Mouse (Mus musculus) hindbrain, embryonic 12.5 days (tissue): ENCODE results near the gene Dhodh. TPM values are rescaled to one million over a fixed set of nuclear protein-coding genes. Genes with fewer than 3 reads are reported as not detected.

ENCODE experiments used
- ATAC-seq: fragments of 200-750 bp; cut with Nextera tagmentation; 2 replicates; pipeline ENCODE4 v1.8.0; 2017; ENCODE audit warnings: moderate TSS enrichment; ENCODE audit not compliant: low FRiP score
- H3K27ac ChIP-seq: fragments of 300-500 bp; sonication (generic); 2 replicates; pipeline ENCODE4 v1.5.1; 2016; ENCODE audit warnings: mild to moderate bottlenecking
- H3K27me3 ChIP-seq: fragments of 300-500 bp; sonication (generic); 2 replicates; pipeline ENCODE4 v1.6.1; 2016; ENCODE audit warnings: mild to moderate bottlenecking
- H3K36me3 ChIP-seq: fragments of 300-500 bp; sonication (generic); 2 replicates; pipeline ENCODE4 v1.6.1; 2016; ENCODE audit warnings: mild to moderate bottlenecking
- H3K4me1 ChIP-seq: fragments of 300-500 bp; sonication (generic); 2 replicates; pipeline ENCODE4 v1.6.1; 2016
- H3K4me2 ChIP-seq: fragments of 300-500 bp; sonication (generic); replicated peaks from 2 replicates; pipeline ENCODE4 v1.6.1; 2016; ENCODE audit warnings: mild to moderate bottlenecking
- H3K4me3 ChIP-seq: fragments of 300-500 bp; sonication (generic); 2 replicates; pipeline ENCODE4 v1.5.1; 2016; ENCODE audit warnings: mild to moderate bottlenecking
- H3K9ac ChIP-seq: fragments of 300-500 bp; sonication (generic); 2 replicates; pipeline ENCODE4 v1.6.1; 2016; ENCODE audit warnings: mild to moderate bottlenecking, moderate library complexity
- H3K9me3 ChIP-seq: fragments of 300-500 bp; sonication (generic); replicated peaks from 2 replicates; pipeline ENCODE4 v1.6.1; 2016; ENCODE audit warnings: mild to moderate bottlenecking
- WGBS: fragments of 180-500 bp; shearing (Covaris S2); methylation state at CpG from one replicate; pipeline ENCODE4 v1.1.7; 2016; 5-methylcytosine and 5-hydroxymethylcytosine counted together
- polyA plus RNA-seq: library from polyadenylated mRNA; unstranded; fragments of >200 nt; fragmentation: Nextera tagmentation; extraction: Ambion mirVana; gene quantifications from 2 replicates; pipeline ENCODE4 v1.2.1, GENCODE M21; 2016

Dhodh gene
- polyA plus RNA-seq, 1 experiment from 2014 or later, result 36.5 TPM

- H3K36me3 ChIP-seq, result no peaks in the 10 kb centered on the region
- no peak overlapping the region for H3K4me2 ChIP-seq
- no peak overlapping the region for H3K4me3 ChIP-seq
- H3K9me3 ChIP-seq, result no peaks in the 10 kb centered on the region
- WGBS, result 78% methylated on average over 4 of the region's 4 CpGs
- no peaks in the 10 kb centered on the region for H3K4me1 ChIP-seq
- no peak overlapping the region for H3K9ac ChIP-seq
- H3K27ac ChIP-seq, result no peak overlapping the region
- H3K27me3 ChIP-seq, result no peaks in the 10 kb centered on the region
- no peak for ATAC-seq
These were observed 24.2 kb downstream of the Dhodh start for GRCm38 (mm10) chr8:109584293-109584692.

GRCm38 (mm10) chr8:109578900-109579301, 29.6 kb downstream of the Dhodh start, which contains the start of gene Hp:
TSS of gene Hp (minus strand) at chr8:109579172.
- Histone ChIP-seq H3K9ac (no peak within 1 kb of the TSS), H3K27ac (no peak within 1 kb of the TSS), H3K9me3 (no peaks in the 10 kb centered on the region), H3K4me3 (no peak within 1 kb of the TSS), H3K4me1 (no peaks in the 10 kb centered on the region), H3K27me3 (no peaks in the 10 kb centered on the region; the same call in 1 of the 2 replicates), H3K4me2 (no peak within 1 kb of the TSS), H3K36me3 (no peaks in the 10 kb centered on the region)
- 72% methylated on average over 8 of the region's 8 CpGs for WGBS
- ATAC-seq, result no peak

GRCm38 (mm10) chr8:109576311-109576710, 32.2 kb downstream of the Dhodh start:
- Histone ChIP-seq H3K4me2 (no peak overlapping the region), H3K27me3 (no peaks in the 10 kb centered on the region; the same call in 1 of the 2 replicates), H3K4me3 (no peak overlapping the region), H3K4me1 (no peaks in the 10 kb centered on the region), H3K36me3 (peaks cover 18% of the 10 kb centered on the region; the same call in 1 of the 2 replicates), H3K9me3 (no peaks in the 10 kb centered on the region), H3K27ac (no peak overlapping the region), H3K9ac (no peak overlapping the region)
- no peak for ATAC-seq
- 73% methylated on average over 4 of the region's 4 CpGs for WGBS

- Histone ChIP-seq H3K27me3 (no peaks in the 10 kb centered on the region), H3K9me3 (no peaks in the 10 kb centered on the region), H3K4me1 (peaks cover 7% of the 10 kb centered on the region), H3K4me2 (no peak overlapping the region), H3K9ac (no peak overlapping the region), H3K27ac (no peak overlapping the region), H3K36me3 (peaks cover 34% of the 10 kb centered on the region), H3K4me3 (no peak overlapping the region)
- no peak for ATAC-seq
- WGBS, result 92% methylated on average over 12 of the region's 12 CpGs
These were observed 37.3 kb downstream of the Dhodh start for GRCm38 (mm10) chr8:109571139-109571538.

GRCm38 (mm10) chr8:109565498-109566333, 42.8 kb downstream of the Dhodh start, which contains the start of the genes Dhx38 and Txnl4b:
TSS of gene Dhx38 (minus strand) at chr8:109565861.
TSS of gene Txnl4b (plus strand) at chr8:109565892.
- H3K4me2 ChIP-seq, result peak within 1 kb of the TSS; percentile 78
- H3K9me3 ChIP-seq, result no peaks in the 10 kb centered on the region
- ATAC-seq, result peak; percentile 100
- no peaks in the 10 kb centered on the region for H3K27me3 ChIP-seq
- H3K9ac ChIP-seq, result peak within 1 kb of the TSS; percentile 90
- peak within 1 kb of the TSS; percentile 76 for H3K4me3 ChIP-seq
- H3K36me3 ChIP-seq, result peaks cover 37% of the 10 kb centered on the region
- peaks cover 17% of the 10 kb centered on the region for H3K4me1 ChIP-seq
- peak within 1 kb of the TSS; percentile 84 for H3K27ac ChIP-seq
- WGBS, result under 1% methylated on average over 52 of the region's 52 CpGs

- Histone ChIP-seq H3K9me3 (no peaks in the 10 kb centered on the region), H3K4me1 (peaks cover 17% of the 10 kb centered on the region), H3K27ac (peak overlapping the region; percentile 84), H3K4me3 (peak overlapping the region; percentile 76), H3K4me2 (peak overlapping the region; percentile 78), H3K27me3 (no peaks in the 10 kb centered on the region), H3K36me3 (peaks cover 37% of the 10 kb centered on the region), H3K9ac (peak overlapping the region; percentile 90)
- 4% methylated on average over 10 of the region's 10 CpGs for WGBS
- ATAC-seq, result no peak
These were observed 43.7 kb downstream of the Dhodh start for GRCm38 (mm10) chr8:109564766-109565165.

- no peak overlapping the region for H3K4me3 ChIP-seq
- H3K4me2 ChIP-seq, result peak overlapping the region; percentile 78; the same call in 1 of the 2 replicates
- peaks cover 39% of the 10 kb centered on the region for H3K36me3 ChIP-seq
- peaks cover 17% of the 10 kb centered on the region for H3K4me1 ChIP-seq
- no peaks in the 10 kb centered on the region for H3K27me3 ChIP-seq
- no peak overlapping the region for H3K9ac ChIP-seq
- no peaks in the 10 kb centered on the region for H3K9me3 ChIP-seq
- ATAC-seq, result no peak
- WGBS, result 90% methylated on average over 2 of the region's 2 CpGs
- H3K27ac ChIP-seq, result no peak overlapping the region
These were observed 44.6 kb downstream of the Dhodh start for GRCm38 (mm10) chr8:109563881-109564280.

- no peak overlapping the region for H3K9ac ChIP-seq
- H3K36me3 ChIP-seq, result peaks cover 99% of the 10 kb centered on the region
- H3K4me1 ChIP-seq, result no peaks in the 10 kb centered on the region
- no peaks in the 10 kb centered on the region for H3K27me3 ChIP-seq
- H3K4me2 ChIP-seq, result no peak overlapping the region
- no peak overlapping the region for H3K27ac ChIP-seq
- no peak for ATAC-seq
- WGBS, result 44% methylated on average over 3 of the region's 3 CpGs
- H3K9me3 ChIP-seq, result no peaks in the 10 kb centered on the region
- H3K4me3 ChIP-seq, result no peak overlapping the region
These were observed 56.8 kb downstream of the Dhodh start for GRCm38 (mm10) chr8:109551663-109552062.

- WGBS, result 34% methylated on average over 3 of the region's 3 CpGs
- Histone ChIP-seq H3K4me1 (no peaks in the 10 kb centered on the region), H3K27ac (no peak overlapping the region), H3K36me3 (peaks cover 34% of the 10 kb centered on the region), H3K4me2 (no peak overlapping the region), H3K9me3 (no peaks in the 10 kb centered on the region), H3K27me3 (no peaks in the 10 kb centered on the region), H3K4me3 (no peak overlapping the region), H3K9ac (no peak overlapping the region)
- no peak for ATAC-seq
These were observed 64.4 kb downstream of the Dhodh start for GRCm38 (mm10) chr8:109544049-109544448.

GRCm38 (mm10) chr8:109542748-109543519, 65.5 kb downstream of the Dhodh start:
- Histone ChIP-seq H3K4me3 (no peak overlapping the region), H3K9me3 (no peaks in the 10 kb centered on the region), H3K4me2 (no peak overlapping the region), H3K9ac (no peak overlapping the region), H3K27me3 (no peaks in the 10 kb centered on the region), H3K27ac (no peak overlapping the region), H3K36me3 (peaks cover 22% of the 10 kb centered on the region), H3K4me1 (no peaks in the 10 kb centered on the region)
- no peak for ATAC-seq
- WGBS, result 82% methylated on average over 8 of the region's 8 CpGs

- 75% methylated on average over 5 of the region's 5 CpGs for WGBS
- Histone ChIP-seq H3K9me3 (no peaks in the 10 kb centered on the region), H3K4me1 (no peaks in the 10 kb centered on the region), H3K27ac (no peak overlapping the region), H3K9ac (no peak overlapping the region), H3K4me2 (no peak overlapping the region), H3K36me3 (peaks cover 15% of the 10 kb centered on the region), H3K4me3 (no peak overlapping the region), H3K27me3 (no peaks in the 10 kb centered on the region)
- no peak for ATAC-seq
These were observed 66.3 kb downstream of the Dhodh start for GRCm38 (mm10) chr8:109542165-109542564.
